Mouse (Mus musculus): Measurements from ENCODE around the gene Iqca.
A peak's percentile ranks its signal among the peaks of the same experiment; 100 is the strongest.

The Iqca gene

DNA sequence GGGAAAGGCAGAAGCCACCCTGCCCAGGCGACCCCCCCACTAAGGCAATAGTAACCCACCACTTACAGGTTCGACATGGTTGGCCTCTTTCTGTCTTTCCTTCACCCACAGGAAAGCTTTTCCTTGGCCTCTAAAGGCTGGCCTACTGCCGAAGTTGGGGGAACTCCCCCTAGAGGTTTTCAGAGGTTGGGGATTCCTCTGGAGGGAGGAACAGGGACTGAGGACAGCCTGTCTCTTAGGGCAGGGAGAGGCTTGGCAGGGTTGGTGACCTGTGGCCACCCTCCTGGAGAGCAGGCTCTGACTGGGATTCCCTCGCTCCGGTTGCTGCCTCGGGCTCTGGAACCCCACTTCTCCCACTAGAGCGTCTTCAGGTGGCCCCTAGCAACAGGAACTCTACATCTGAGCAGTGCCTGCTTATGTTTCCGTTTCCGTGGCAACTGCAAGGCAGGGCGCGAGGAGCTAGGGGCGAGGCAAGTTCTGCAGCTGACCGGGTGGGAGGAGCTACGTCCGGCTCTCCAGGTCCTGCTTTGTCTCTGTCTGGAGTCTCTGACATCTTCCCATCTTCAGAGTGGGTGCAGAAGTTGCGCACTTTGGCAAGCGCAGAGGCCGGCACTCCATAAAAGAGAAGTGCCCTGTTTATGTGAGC lies at the start of gene Iqca:
TSS of gene Iqca (minus strand) at position 303 of the 646 bp plus-strand sequence.
- peak; percentile 95 for DNase-seq (ENCODE audit: low spot score)

GRCm38 (mm10) chr1:90202207-90202978 lies 49.2 kb upstream of the Iqca start:
- DNase-seq (ENCODE audit: low spot score), result peak; percentile 86

DNA sequence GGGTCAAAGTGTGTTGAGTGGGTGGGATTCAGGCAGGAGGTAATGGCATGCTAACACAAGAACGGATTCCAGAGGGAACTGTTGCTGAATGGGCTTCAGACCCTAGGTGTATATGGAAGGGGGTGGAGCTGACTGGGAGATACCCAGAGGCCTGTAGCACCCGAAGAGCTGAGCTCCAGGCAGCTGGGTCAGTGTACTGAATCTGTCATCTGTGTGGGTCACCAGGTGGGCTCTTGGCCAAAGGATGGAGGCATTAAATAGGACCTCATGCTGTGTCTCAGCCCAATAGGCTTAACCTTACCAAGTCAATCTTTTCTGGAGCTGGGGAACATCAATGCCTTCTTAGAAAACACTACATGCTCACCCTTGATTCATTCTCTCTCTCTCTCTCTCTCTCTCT lies 48.5 kb upstream of the Iqca start:
- no peak for DNase-seq (ENCODE audit: low spot score)

- no peak for DNase-seq (ENCODE audit: low spot score)
Measured at GRCm38 (mm10) chr1:90201246-90201645, 48.0 kb upstream of the Iqca start.

- DNase-seq (ENCODE audit: low spot score), result no peak
Measured at GRCm38 (mm10) chr1:90189046-90189445, 35.8 kb upstream of the Iqca start.

DNA sequence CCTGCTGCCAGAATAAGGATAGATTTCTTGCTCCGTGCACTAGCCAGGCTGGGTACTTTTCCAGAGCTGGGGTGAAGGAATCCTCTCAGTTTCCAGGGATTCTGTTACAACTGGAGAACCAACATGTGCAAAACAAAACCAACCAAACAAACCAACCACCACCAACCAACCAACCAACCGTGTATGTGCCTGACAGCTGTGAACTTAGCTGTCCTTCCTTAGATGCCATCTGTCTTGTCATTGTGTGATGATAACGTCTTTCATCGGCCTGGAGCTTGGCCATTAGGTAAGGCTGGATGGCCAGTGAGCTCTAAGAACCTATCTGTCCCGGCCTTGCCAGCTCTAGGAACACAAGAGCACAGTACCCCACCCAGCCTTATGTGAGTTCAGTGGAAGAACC lies 33.7 kb upstream of the Iqca start:
- DNase-seq (ENCODE audit: low spot score), result no peak

DNA sequence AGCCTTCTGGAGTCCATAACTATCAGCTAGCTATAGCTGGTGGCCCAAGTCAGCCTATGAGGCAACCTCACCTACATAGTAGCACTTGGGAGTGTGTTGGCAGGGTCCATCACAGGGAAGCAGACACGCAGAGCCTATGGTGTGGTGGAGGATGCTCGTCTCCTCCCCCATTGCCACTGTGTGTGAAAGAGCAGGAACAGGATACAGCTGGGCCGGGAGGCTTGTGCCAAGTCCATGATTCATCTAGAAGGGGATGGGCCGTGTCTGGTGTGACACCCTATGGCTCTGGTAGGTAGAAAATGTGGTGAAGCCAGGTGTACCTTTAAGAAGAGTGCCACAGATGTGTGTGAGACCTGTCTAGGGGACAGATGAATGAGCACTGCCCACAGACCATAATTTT lies 33.0 kb upstream of the Iqca start:
- DNase-seq (ENCODE audit: low spot score), result no peak

- no peak for DNase-seq (ENCODE audit: low spot score)
Measured at GRCm38 (mm10) chr1:90183602-90184001, 30.4 kb upstream of the Iqca start.

GRCm38 (mm10) chr1:90182521-90182920 lies 29.3 kb upstream of the Iqca start:
- DNase-seq (ENCODE audit: low spot score), result no peak

DNA sequence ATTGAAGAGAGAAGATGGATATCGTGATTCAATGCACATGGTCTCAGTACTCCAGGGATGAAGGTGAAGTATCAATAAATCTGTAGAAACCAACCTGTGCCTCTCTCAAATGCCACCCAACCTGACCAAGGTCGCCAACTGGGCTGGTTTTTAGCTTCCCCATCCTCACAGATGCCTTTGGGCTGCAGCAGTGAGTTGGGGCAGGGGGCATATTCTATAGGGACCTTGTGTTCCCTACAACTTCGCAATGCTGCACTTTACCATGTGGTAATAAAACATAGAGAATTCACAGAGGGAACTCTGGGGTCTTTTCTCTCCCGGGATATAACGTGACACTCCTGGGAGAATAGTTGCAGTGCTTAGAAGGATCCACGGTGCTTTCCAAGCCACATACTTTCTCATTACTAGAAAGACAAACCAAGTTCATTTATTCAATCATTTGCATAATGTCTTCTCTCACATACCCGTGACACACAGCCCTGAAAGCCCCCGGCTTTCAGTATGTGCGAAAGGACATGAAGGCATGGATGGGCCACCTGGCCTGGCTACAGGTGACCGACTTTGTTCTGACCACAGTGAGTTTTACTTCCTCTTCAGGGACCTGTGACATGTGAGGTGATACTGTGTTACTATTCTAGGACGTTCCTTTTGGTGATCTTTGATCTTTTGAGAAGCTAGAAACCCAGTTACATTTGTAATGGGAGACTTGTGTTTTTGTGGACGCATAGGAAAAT lies 27.9 kb upstream of the Iqca start:
- no peak for DNase-seq (ENCODE audit: low spot score)

GRCm38 (mm10) chr1:90180479-90180878 lies 27.3 kb upstream of the Iqca start:
- DNase-seq (ENCODE audit: low spot score), result no peak

GRCm38 (mm10) chr1:90177978-90178377 lies 24.8 kb upstream of the Iqca start:
- DNase-seq (ENCODE audit: low spot score), result no peak

DNA sequence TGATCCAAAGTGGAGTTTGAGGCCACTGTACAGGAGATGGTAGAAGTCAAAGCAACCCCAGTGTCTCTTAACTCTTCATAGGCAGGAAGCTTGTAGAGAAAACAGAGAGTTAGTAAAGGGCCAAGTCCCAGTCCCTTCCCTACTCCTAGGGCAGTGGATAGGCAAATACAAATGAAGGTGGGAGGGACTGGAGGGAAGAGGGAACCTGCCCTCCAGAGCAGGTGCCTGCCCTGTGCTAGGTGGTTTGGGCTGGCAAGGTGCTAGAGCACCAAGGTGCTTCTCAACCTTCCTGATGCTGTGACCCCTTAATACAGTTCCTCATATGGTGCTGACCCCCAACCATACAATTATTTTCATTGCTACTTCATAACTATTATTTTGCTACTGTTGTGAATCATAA lies 24.4 kb upstream of the Iqca start:
- no peak for DNase-seq (ENCODE audit: low spot score)

DNA sequence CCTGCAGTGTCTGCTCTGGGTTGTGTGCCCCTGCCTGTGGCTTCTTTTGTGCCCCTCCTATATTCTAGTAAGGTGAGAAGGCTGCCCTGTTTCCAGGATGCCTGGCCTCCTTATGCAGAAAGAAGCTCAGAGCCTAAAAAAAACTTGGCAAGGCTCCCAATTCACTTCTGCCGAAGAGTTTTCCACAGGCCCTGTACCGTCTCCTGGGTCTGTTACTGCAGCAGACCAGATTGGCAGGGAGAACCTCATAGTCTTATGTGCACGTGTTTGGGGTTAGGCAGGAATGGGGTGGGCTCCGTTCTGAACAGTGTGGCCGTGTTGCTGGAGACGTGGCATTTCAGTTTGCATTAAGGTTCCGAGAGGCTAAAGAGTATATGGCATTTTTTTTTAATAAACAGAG lies 23.0 kb upstream of the Iqca start:
- DNase-seq (ENCODE audit: low spot score), result no peak

GRCm38 (mm10) chr1:90174338-90174737 lies 21.1 kb upstream of the Iqca start:
- DNase-seq (ENCODE audit: low spot score), result no peak

- DNase-seq (ENCODE audit: low spot score), result no peak
Measured at GRCm38 (mm10) chr1:90164319-90164718, 11.1 kb upstream of the Iqca start.

DNA sequence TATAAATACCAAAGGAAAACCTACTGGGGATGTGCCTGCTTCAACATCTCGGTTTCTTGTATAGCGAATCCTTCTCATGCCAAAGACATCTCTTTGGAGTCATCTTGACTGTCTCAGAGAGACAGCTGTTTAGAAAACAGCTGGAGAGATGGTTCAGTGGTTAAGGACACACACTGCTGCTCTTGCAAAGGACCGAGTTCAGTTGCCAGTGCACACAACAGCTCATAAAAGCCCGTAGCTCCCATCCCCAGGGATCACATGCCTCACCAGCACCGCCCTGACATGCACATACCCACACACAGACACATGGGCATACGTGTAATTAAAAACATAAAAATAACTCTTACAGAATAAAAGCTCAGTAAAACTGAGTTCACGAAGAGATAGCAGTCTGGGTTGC lies 10.0 kb upstream of the Iqca start:
- DNase-seq (ENCODE audit: low spot score), result no peak

DNA sequence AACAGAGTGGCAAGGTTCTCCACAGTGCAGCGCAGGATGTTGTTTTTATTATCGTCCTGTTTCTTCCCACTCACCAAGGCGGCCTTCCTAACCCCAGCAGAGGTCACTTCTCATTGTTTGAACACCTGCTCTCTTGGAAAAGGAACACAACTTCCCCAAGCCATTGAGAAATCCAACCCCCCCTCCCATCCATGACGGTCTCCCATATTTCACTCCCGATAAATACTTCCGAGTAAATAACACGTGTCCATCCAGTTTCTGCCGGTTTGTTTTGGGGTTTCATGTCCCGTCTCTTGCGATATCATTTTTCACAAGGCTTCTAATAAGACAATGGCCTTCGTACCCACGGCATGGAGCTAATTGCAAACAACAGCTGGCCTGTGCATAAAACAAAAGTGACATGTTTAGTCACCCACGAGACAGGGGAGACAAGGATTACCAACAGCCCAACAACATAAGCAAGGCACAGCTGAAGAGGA lies 9.2 kb upstream of the Iqca start:
- peak; percentile 34 for DNase-seq (ENCODE audit: low spot score)

DNA sequence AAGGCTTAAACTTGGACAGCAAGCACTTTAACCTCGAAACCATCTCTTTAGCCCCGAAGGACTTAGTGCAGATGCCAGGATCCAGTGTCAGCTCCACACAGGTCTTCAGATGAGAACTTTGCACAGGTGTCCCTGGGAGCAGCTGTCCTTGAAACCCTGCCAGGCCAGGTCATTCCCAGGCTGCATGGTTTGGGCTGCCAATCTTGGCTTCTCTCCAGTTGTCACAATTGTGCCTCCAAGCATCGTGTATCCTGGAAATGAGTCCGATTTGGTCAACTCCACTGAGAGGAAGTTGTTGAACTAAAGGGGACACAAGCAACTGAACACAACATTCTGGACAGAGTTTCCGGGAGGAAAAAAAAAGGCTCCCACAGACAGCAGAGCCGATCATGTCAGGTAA lies 8.4 kb upstream of the Iqca start:
- DNase-seq (ENCODE audit: low spot score), result no peak

DNA sequence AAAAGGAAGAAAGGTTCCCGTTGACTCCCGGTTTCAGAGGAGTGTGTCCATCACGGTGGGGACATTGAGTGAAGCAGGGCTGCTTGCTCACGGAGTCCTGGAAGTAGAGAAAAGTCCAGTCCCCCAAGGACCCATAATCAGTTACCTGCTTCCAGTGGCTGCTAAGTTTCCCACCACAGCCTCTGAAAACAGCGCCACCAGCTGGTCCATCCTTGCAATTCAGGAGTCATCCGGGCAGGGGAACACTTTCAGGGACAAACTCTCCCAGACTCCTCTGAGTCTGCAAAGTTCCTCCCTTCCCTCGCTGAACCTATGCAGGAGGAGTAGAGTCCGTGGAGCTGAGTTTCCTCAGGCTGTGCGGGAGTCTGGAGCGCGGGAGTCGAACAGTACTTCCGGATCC lies 6.7 kb upstream of the Iqca start:
- DNase-seq (ENCODE audit: low spot score), result peak; percentile 49

- no peak for DNase-seq (ENCODE audit: low spot score)
Measured at GRCm38 (mm10) chr1:90156589-90156988, 3.4 kb upstream of the Iqca start.

GRCm38 (mm10) chr1:90153787-90154186 lies 586 bp upstream of the Iqca start:
- no peak for DNase-seq (ENCODE audit: low spot score)

DNA sequence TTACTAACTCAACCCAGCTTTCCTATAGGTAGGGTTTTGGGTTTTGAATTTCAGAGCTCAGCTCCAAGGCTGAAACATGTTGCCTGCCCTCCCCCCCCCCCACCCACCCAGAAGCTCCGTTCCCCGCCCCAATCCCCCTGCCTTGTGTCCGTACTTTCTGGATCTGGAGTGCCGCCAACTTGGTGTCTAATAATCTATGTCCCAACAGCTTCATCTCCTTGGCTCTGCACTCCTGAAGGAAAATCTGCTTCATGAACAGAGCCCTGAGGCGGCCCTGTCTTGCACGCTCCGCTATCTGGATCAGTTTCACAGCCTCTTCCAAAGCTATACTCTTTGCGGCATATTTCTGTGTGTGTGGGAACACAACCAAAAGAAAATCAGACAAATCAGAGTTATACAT lies 13.5 kb downstream of the Iqca start:
- no peak for DNase-seq (ENCODE audit: low spot score)
